24 mouse cellular contexts compared by ENCODE assay signal in the genomic region with DNA sequence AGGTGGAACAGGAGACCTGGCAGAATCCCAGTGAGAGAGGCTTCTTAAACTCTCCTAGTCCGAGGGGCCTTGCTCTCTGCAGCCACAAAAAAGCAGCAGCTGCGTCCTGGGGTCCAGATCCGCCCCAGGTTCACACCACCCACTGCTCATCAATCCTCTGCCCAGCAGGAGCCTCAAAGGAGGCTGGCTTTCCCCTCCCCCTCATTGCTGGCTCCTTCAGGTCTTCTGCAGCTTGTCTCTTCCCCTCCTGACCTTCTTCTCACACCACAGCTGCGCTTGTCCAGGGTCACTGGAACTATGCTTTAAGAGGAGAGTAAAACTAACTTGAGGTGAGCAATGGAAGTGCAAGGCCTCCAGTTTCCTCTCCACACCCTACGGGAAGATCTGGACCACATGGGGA. TPM values are rescaled to one million over a fixed set of nuclear protein-coding genes. Genes with fewer than 3 reads are reported as not detected.
DNase-seq lines count a peak whose midpoint lies in the region; ATAC-seq lines count a peak whose summit lies in the region.
"Had no signal": no experiment of that assay in that cellular context is flagged by ENCODE, and none has a peak within 500 bp of the region (broad histone marks: within the 10 kb centered on the region; RNA-seq: fewer than 3 reads in every experiment).

No protein-coding gene starts in this region.

- no peak overlapping the region for H3K9ac ChIP-seq in hindbrain, embryonic 11.5 days (ENCODE audit: low read depth, low read length)
- H3K9ac ChIP-seq in hindbrain, embryonic 12.5 days = no peak overlapping the region
- H3K9ac ChIP-seq in limb, embryonic 11.5 days (ENCODE audit: low read length) = peak overlapping the region; percentile 40; the same call in 1 of the 2 replicates
- H3K9ac ChIP-seq: embryonic facial prominence, embryonic 15.5 days; midbrain, embryonic 15.5 days had no signal

- no peaks in the 10 kb centered on the region for H3K4me1 ChIP-seq in hindbrain, embryonic 11.5 days (replicated peaks; ENCODE audit: control insufficient read depth, insufficient read depth, low read length)
- peaks cover 8% of the 10 kb centered on the region for H3K4me1 ChIP-seq in hindbrain, embryonic 12.5 days
- H3K4me1 ChIP-seq in limb, embryonic 11.5 days (ENCODE audit: control insufficient read depth, insufficient read depth, low read length) = 0 out of 2 replicates have a peak, but pooled peaks cover 4% of the 10 kb centered on the region
- H3K4me1 ChIP-seq: embryonic facial prominence, embryonic 15.5 days; midbrain, embryonic 15.5 days had no signal

- 0% methylated on average over 5 of the region's 5 CpGs for WGBS in hindbrain, embryonic 11.5 days
- 10% methylated on average over 5 of the region's 5 CpGs for WGBS in hindbrain, embryonic 12.5 days
- WGBS in limb, embryonic 11.5 days = 11% methylated on average over 5 of the region's 5 CpGs

- no peaks in the 10 kb centered on the region for H3K27me3 ChIP-seq in hindbrain, embryonic 11.5 days (ENCODE audit: control insufficient read depth, insufficient read depth, low read length)
- H3K27me3 ChIP-seq in hindbrain, embryonic 12.5 days = no peaks in the 10 kb centered on the region; the same call in 1 of the 2 replicates
- H3K27me3 ChIP-seq in limb, embryonic 11.5 days (ENCODE audit: control insufficient read depth, insufficient read depth, low read length) = no peaks in the 10 kb centered on the region
- H3K27me3 ChIP-seq: CH12.LX; embryonic facial prominence, embryonic 15.5 days; midbrain, embryonic 15.5 days had no signal

- H3K27ac ChIP-seq in hindbrain, embryonic 11.5 days (ENCODE audit: low read depth, low read length) = no peak overlapping the region
- H3K27ac ChIP-seq in hindbrain, embryonic 12.5 days = no peak overlapping the region
- H3K27ac ChIP-seq in limb, embryonic 11.5 days (replicated peaks; ENCODE audit: low read depth, low read length) = no peak overlapping the region
- H3K27ac ChIP-seq: embryonic facial prominence, embryonic 15.5 days; hindbrain, postnatal 0 days; midbrain, embryonic 15.5 days; stomach, postnatal 0 days had no signal

- H3K4me2 ChIP-seq in hindbrain, embryonic 11.5 days (replicated peaks; ENCODE audit: low read depth, low read length) = no peak overlapping the region
- no peak overlapping the region for H3K4me2 ChIP-seq in hindbrain, embryonic 12.5 days (replicated peaks)
- no peak overlapping the region for H3K4me2 ChIP-seq in limb, embryonic 11.5 days (ENCODE audit: low read depth, severe bottlenecking)
- H3K4me2 ChIP-seq: embryonic facial prominence, embryonic 15.5 days; midbrain, embryonic 15.5 days had no signal

- no peaks in the 10 kb centered on the region for H3K36me3 ChIP-seq in hindbrain, embryonic 11.5 days (ENCODE audit: control insufficient read depth, insufficient read depth, low read length)
- no peaks in the 10 kb centered on the region for H3K36me3 ChIP-seq in hindbrain, embryonic 12.5 days
- H3K36me3 ChIP-seq in limb, embryonic 11.5 days (ENCODE audit: control insufficient read depth, insufficient read depth, low read length) = no peaks in the 10 kb centered on the region
- H3K36me3 ChIP-seq: embryonic facial prominence, embryonic 15.5 days; midbrain, embryonic 15.5 days had no signal

- peak; percentile 15 for DNase-seq in hindbrain, embryonic 11.5 days (ENCODE audit: low spot score)
- DNase-seq in ES-CJ7 (ENCODE audit: low read depth, low spot score) = peak; percentile 79
- peak; percentile 53 for DNase-seq in embryo, embryonic 10 days (ENCODE audit: low spot score)
- DNase-seq in limb, embryonic 11.5 days (ENCODE audit: low spot score) = no peak
- no peak for DNase-seq in urinary bladder, postnatal 36 days (ENCODE audit: low spot score in 2 of 2)
- no peak for DNase-seq in adrenal gland, postnatal 36 days
- DNase-seq: cerebellum, adult 11-12 months; cerebellum, postnatal 10 days; gastrocnemius, postnatal 36 days; heart, postnatal 36 days; kidney, adult 9 months; kidney, postnatal 25 days; right cerebral cortex, postnatal 14 days had no signal

- H3K4me3 ChIP-seq in hindbrain, embryonic 11.5 days (ENCODE audit: low read depth, low read length) = no peak overlapping the region
- no peak overlapping the region for H3K4me3 ChIP-seq in hindbrain, embryonic 12.5 days
- no peak overlapping the region for H3K4me3 ChIP-seq in limb, embryonic 11.5 days (ENCODE audit: low read depth, low read length)
- H3K4me3 ChIP-seq: embryonic facial prominence, embryonic 15.5 days; midbrain, embryonic 15.5 days; myocyte had no signal

- ATAC-seq in hindbrain, embryonic 11.5 days (ENCODE audit: low FRiP score) = no peak
- no peak for ATAC-seq in hindbrain, embryonic 12.5 days (ENCODE audit: low FRiP score)
- no peak for ATAC-seq in limb, embryonic 11.5 days (ENCODE audit: insufficient number of reproducible peaks, low FRiP score, low TSS enrichment, low read depth)
- ATAC-seq in megakaryocyte-erythroid progenitor cell, adult 5-6 weeks (replicated peaks; ENCODE audit: low FRiP score, low TSS enrichment, poor library complexity, severe bottlenecking) = no peak
- ATAC-seq: forebrain, embryonic 16.5 days; hindbrain, postnatal 0 days; intestine, embryonic 16.5 days; lung, postnatal 0 days; midbrain, embryonic 15.5 days had no signal

- no peaks in the 10 kb centered on the region for H3K9me3 ChIP-seq in hindbrain, embryonic 11.5 days (ENCODE audit: control insufficient read depth, low read length)
- no peaks in the 10 kb centered on the region for H3K9me3 ChIP-seq in hindbrain, embryonic 12.5 days (replicated peaks)
- H3K9me3 ChIP-seq in limb, embryonic 11.5 days (ENCODE audit: control insufficient read depth, low read length) = no peaks in the 10 kb centered on the region
- H3K9me3 ChIP-seq: embryonic facial prominence, embryonic 15.5 days; midbrain, embryonic 15.5 days had no signal

RNA-seq across cellular contexts. Expression of gene Mmp2, which starts 50.0 kb away (rescaled TPM):
- 73.7 and 80.9 TPM in 2 replicates for polyA plus RNA-seq in hindbrain, embryonic 11.5 days (2014; fragmentation: Nextera tagmentation; extraction: Ambion mirVana)
- 107 and 111 TPM in 2 replicates for polyA plus RNA-seq in hindbrain, embryonic 12.5 days (2016; fragmentation: Nextera tagmentation; extraction: Ambion mirVana)
- polyA plus RNA-seq in limb, embryonic 11.5 days (2014; fragmentation: Nextera tagmentation; extraction: Ambion mirVana) = 237 and 252 TPM in 2 replicates
- total RNA-seq in megakaryocyte-erythroid progenitor cell, adult 5-6 weeks (2014; fragmentation: Nextera tagmentation) = not detected in 2 replicates
- 3.1 TPM in 1 of 2 replicates, not detected in the other for total RNA-seq in megakaryocyte-erythroid progenitor cell, adult 5-6 weeks (2017)
- total RNA-seq in adrenal gland, postnatal 36 days (2021) = 10 to 100 TPM; 27.3 to 39.8 TPM
- total RNA-seq: CH12.LX had no signal

Comparison
In these comparisons a context has a peak if more than half of its experiments do, and no peak if none do; other contexts are left out.
1. DNase-seq: peak in hindbrain, embryonic 11.5 days (single experiment), ES-CJ7 (single experiment) and embryo, embryonic 10 days (single experiment); none in limb, embryonic 11.5 days (single experiment), urinary bladder, postnatal 36 days (0 of 2) and adrenal gland, postnatal 36 days (0 of 2).